Mouse (Mus musculus) hindbrain, embryonic 15.5 days (tissue): Measurements from ENCODE around the gene Cxcl13. TPM values are rescaled to one million over a fixed set of nuclear protein-coding genes. Genes with fewer than 3 reads are reported as not detected.

Experiments
- ATAC-seq: fragments of 200-750 bp; cut with Nextera tagmentation; 2 replicates; pipeline ENCODE4 v1.8.0; 2017; ENCODE audit warnings: low read depth, moderate number of reproducible peaks, moderate TSS enrichment; ENCODE audit not compliant: low FRiP score
- H3K27ac ChIP-seq: fragments of 300-500 bp; sonication (generic); replicated peaks from 2 replicates; pipeline ENCODE4 v1.5.1; 2015; ENCODE audit warnings: mild to moderate bottlenecking, inconsistent platforms
- H3K27me3 ChIP-seq: fragments of 300-500 bp; sonication (generic); 2 replicates; pipeline ENCODE4 v1.6.1; 2015; ENCODE audit warnings: control low read depth, inconsistent platforms
- H3K36me3 ChIP-seq: fragments of 300-500 bp; sonication (generic); 2 replicates; pipeline ENCODE4 v1.6.1; 2015; ENCODE audit warnings: control low read depth, inconsistent platforms
- H3K4me1 ChIP-seq: fragments of 300-500 bp; sonication (generic); replicated peaks from 2 replicates; pipeline ENCODE4 v1.6.1; 2015; ENCODE audit warnings: control low read depth, inconsistent platforms
- H3K4me2 ChIP-seq: fragments of 300-500 bp; sonication (generic); 2 replicates; pipeline ENCODE4 v1.6.1; 2015; ENCODE audit warnings: moderate library complexity, mild to moderate bottlenecking, inconsistent platforms
- H3K4me3 ChIP-seq: fragments of 300-500 bp; sonication (generic); 2 replicates; pipeline ENCODE4 v1.5.1; 2015; ENCODE audit warnings: mild to moderate bottlenecking, inconsistent platforms
- H3K9ac ChIP-seq: fragments of 300-500 bp; sonication (generic); 2 replicates; pipeline ENCODE4 v1.6.1; 2015; ENCODE audit warnings: inconsistent platforms
- H3K9me3 ChIP-seq: fragments of 300-500 bp; sonication (generic); 2 replicates; pipeline ENCODE4 v1.6.1; 2016; ENCODE audit warnings: control low read depth, inconsistent platforms
- WGBS: fragments of 180-500 bp; shearing (Covaris S2); methylation state at CpG from one replicate; pipeline ENCODE4 v1.1.7; 2015; 5-methylcytosine and 5-hydroxymethylcytosine counted together
- polyA plus RNA-seq: library from polyadenylated mRNA; unstranded; fragments of >200 nt; fragmentation: Nextera tagmentation; extraction: Ambion mirVana; gene quantifications from 2 replicates; pipeline ENCODE4 v1.2.1, GENCODE M21; 2015

Gene Cxcl13
- polyA plus RNA-seq = 0.30 and 0.37 TPM in 2 replicates

DNA sequence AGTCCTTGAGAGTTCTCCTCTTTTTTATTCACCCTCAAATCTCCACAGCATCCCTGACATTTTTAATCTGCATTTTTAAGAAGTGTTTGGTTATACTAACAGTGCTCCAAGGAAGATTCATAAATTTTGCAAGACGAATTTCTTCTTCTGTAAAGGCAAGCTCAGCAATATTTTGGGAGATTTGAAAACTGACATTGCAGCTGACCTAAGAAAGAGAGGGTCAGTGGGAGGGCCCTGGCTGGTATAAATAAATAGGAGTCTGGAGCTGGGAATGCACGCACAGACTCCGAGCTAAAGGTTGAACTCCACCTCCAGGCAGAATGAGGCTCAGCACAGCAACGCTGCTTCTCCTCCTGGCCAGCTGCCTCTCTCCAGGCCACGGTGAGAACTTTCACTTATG is at the start of gene Cxcl13:
Gene Cxcl13 (plus strand): TSS at position 301 of the 400 bp plus-strand sequence.
- Histone ChIP-seq H3K4me2 (no peak within 1 kb of the TSS), H3K36me3 (no peaks in the 10 kb centered on the region), H3K9me3 (no peaks in the 10 kb centered on the region), H3K4me1 (no peaks in the 10 kb centered on the region), H3K9ac (no peak within 1 kb of the TSS), H3K4me3 (no peak within 1 kb of the TSS), H3K27ac (no peak within 1 kb of the TSS), H3K27me3 (no peaks in the 10 kb centered on the region)
- ATAC-seq = no peak
- WGBS = 65% methylated on average over 5 of the region's 5 CpGs

DNA sequence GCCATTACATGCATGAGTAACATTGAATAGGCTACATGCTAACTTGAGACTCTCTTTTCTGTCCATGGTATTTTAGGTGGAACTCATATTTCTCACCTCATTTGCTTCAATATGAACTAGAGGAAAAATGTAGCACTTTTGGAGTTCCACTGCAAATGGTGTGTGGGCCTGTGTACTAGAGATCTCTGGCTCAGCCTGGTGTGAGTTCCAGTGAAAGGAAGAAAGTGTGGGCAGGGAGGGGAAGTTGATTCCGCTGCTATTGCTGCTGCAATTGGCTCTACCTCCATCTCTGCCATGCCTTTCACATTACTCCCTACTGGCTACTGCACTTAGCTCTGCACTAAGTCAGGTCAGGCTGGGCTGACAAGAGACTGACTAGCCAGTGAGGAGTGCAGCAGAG is 45.7 kb upstream of the Cxcl13 start:
- Histone ChIP-seq H3K27ac (no peak overlapping the region), H3K4me1 (no peaks in the 10 kb centered on the region), H3K4me3 (no peak overlapping the region), H3K36me3 (no peaks in the 10 kb centered on the region), H3K9me3 (no peaks in the 10 kb centered on the region), H3K4me2 (no peak overlapping the region), H3K27me3 (no peaks in the 10 kb centered on the region), H3K9ac (no peak overlapping the region)
- no peak for ATAC-seq
- WGBS = 86% methylated on average over 1 of the region's 1 CpGs

- Histone ChIP-seq H3K4me3 (no peak overlapping the region), H3K4me1 (no peaks in the 10 kb centered on the region), H3K36me3 (no peaks in the 10 kb centered on the region), H3K4me2 (no peak overlapping the region), H3K9me3 (no peaks in the 10 kb centered on the region), H3K27ac (no peak overlapping the region), H3K9ac (no peak overlapping the region), H3K27me3 (no peaks in the 10 kb centered on the region)
- WGBS = 88% methylated on average over 6 of the region's 6 CpGs
- no peak for ATAC-seq
Measured at GRCm38 (mm10) chr5:95918491-95918890, 38.3 kb upstream of the Cxcl13 start.

- H3K4me3 ChIP-seq = no peak overlapping the region
- no peaks in the 10 kb centered on the region for H3K4me1 ChIP-seq
- H3K27ac ChIP-seq = no peak overlapping the region
- no peak overlapping the region for H3K9ac ChIP-seq
- H3K36me3 ChIP-seq = no peaks in the 10 kb centered on the region
- H3K9me3 ChIP-seq = no peaks in the 10 kb centered on the region
- no peaks in the 10 kb centered on the region for H3K27me3 ChIP-seq
- no peak for ATAC-seq
- no peak overlapping the region for H3K4me2 ChIP-seq
- 73% methylated on average over 6 of the region's 6 CpGs for WGBS
Measured at GRCm38 (mm10) chr5:95924023-95924422, 32.7 kb upstream of the Cxcl13 start.

DNA sequence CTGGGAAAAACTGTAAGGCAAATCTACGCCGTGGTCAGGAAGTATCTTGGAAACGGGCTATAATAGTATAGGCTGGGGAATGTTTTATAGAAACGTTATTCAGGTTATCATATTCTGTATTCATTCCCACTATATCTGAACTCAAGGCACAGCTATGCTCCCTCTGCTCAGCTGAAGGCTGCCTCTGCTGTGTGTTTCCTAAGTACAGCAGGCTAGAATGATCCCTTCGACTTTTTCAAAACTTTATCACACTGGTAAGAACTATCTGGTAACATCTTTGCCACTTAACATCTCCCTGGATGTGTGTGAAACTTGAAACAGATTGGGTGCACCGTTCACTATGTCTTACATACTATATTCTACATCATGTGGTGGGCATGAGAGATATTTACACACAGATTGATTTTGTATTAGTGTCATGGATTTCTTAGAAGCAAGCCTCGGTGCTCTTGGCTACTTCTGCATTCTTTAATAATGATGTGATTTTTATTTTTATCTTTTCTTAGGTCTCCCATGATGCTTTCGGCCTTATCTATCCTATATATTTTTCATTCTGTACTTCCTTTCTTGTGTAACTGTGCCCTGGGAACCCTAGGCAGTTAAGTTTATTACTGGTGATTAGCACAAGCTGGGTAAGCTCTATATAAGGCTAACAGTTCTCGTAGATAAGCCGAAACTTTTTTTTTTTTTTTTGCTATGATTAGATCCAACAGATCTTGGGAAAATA is 31.4 kb upstream of the Cxcl13 start:
- Histone ChIP-seq H3K9me3 (no peaks in the 10 kb centered on the region), H3K36me3 (no peaks in the 10 kb centered on the region), H3K4me1 (no peaks in the 10 kb centered on the region), H3K4me3 (no peak overlapping the region), H3K27ac (no peak overlapping the region), H3K4me2 (no peak overlapping the region), H3K9ac (no peak overlapping the region), H3K27me3 (no peaks in the 10 kb centered on the region)
- no peak for ATAC-seq
- 92% methylated on average over 10 of the region's 10 CpGs for WGBS

DNA sequence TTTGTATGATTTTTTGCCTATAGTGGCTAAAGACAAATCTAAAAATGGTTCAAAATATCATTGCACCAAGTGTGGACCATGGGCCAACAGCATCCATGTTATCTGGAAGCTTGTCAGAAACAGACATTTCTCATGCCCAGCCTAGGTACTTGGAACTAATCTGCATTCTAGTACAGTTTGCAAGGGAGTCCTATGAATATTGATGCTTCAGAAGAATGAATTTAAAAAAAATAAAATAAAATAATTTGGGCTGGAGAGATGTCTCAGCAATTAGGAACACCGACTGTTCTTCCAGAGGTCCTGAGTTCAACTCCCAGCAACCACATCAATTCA is 30.9 kb upstream of the Cxcl13 start:
- 83% methylated on average over 1 of the region's 1 CpGs for WGBS
- H3K4me3 ChIP-seq = no peak overlapping the region
- ATAC-seq = no peak
- no peak overlapping the region for H3K9ac ChIP-seq
- no peaks in the 10 kb centered on the region for H3K27me3 ChIP-seq
- no peaks in the 10 kb centered on the region for H3K9me3 ChIP-seq
- no peaks in the 10 kb centered on the region for H3K36me3 ChIP-seq
- no peak overlapping the region for H3K4me2 ChIP-seq
- H3K4me1 ChIP-seq = no peaks in the 10 kb centered on the region
- no peak overlapping the region for H3K27ac ChIP-seq

GRCm38 (mm10) chr5:95935035-95935434 is 21.7 kb upstream of the Cxcl13 start:
- ATAC-seq = no peak
- Histone ChIP-seq H3K27me3 (no peaks in the 10 kb centered on the region), H3K4me2 (no peak overlapping the region), H3K36me3 (no peaks in the 10 kb centered on the region), H3K4me3 (no peak overlapping the region), H3K4me1 (no peaks in the 10 kb centered on the region), H3K27ac (no peak overlapping the region), H3K9ac (no peak overlapping the region), H3K9me3 (no peaks in the 10 kb centered on the region)
- WGBS = 85% methylated on average over 5 of the region's 5 CpGs

DNA sequence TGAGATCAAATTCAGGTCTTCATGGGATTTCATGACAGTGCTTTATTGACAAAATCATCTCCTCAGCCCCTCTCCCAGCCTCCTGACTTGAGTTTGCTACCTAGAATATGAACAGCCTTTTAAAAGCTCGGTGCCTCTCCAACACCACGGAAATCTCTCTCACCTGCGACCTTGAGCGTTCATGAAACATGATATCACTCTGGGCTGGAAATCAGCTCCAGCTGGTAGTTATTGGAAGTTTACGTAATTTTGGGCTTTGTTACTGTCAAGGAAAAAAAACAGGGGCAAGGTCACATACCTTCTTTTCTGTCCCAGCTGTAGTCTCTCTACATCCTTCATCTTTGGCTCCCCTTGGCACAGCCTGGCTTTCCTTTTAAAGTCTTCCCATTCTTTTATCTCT is 20.7 kb upstream of the Cxcl13 start:
- Histone ChIP-seq H3K27me3 (no peaks in the 10 kb centered on the region), H3K4me1 (no peaks in the 10 kb centered on the region), H3K9me3 (no peaks in the 10 kb centered on the region), H3K4me3 (no peak overlapping the region), H3K4me2 (no peak overlapping the region), H3K36me3 (no peaks in the 10 kb centered on the region), H3K27ac (no peak overlapping the region), H3K9ac (no peak overlapping the region)
- WGBS = 88% methylated on average over 5 of the region's 5 CpGs
- no peak for ATAC-seq

DNA sequence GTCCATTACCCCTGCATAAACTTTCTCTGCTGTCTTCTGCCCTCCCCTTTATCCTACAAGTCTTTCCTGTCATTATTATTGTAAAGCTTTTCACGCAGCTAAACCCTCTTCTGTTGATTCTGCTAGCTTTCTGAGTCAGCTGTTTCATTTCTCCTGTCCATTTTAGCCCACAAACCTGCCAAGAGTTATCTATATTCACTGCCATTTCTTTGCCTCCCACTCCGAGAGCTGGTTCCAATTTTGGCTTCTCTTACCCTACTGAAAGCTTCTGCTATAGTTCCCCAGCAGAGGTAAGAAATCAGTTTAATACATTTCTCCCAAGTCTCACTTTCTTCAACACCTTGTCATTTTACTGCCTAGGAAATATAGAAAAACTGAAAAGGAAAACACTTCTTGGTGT is 19.6 kb upstream of the Cxcl13 start:
- Histone ChIP-seq H3K9me3 (no peaks in the 10 kb centered on the region), H3K27ac (no peak overlapping the region), H3K9ac (no peak overlapping the region), H3K36me3 (no peaks in the 10 kb centered on the region), H3K4me2 (no peak overlapping the region), H3K4me3 (no peak overlapping the region), H3K27me3 (no peaks in the 10 kb centered on the region), H3K4me1 (no peaks in the 10 kb centered on the region)
- ATAC-seq = no peak
- 62% methylated on average over 2 of the region's 2 CpGs for WGBS

- no peaks in the 10 kb centered on the region for H3K27me3 ChIP-seq
- no peak overlapping the region for H3K4me2 ChIP-seq
- no peaks in the 10 kb centered on the region for H3K36me3 ChIP-seq
- no peaks in the 10 kb centered on the region for H3K9me3 ChIP-seq
- ATAC-seq = no peak
- H3K4me1 ChIP-seq = no peaks in the 10 kb centered on the region
- WGBS = 83% methylated on average over 11 of the region's 11 CpGs
- no peak overlapping the region for H3K27ac ChIP-seq
- H3K9ac ChIP-seq = no peak overlapping the region
- no peak overlapping the region for H3K4me3 ChIP-seq
Measured at GRCm38 (mm10) chr5:95938044-95938625, 18.6 kb upstream of the Cxcl13 start.

- no peak for ATAC-seq
- H3K9me3 ChIP-seq = no peaks in the 10 kb centered on the region
- no peak overlapping the region for H3K4me2 ChIP-seq
Measured at GRCm38 (mm10) chr5:95940682-95941221, 16.0 kb upstream of the Cxcl13 start.

GRCm38 (mm10) chr5:95941562-95941961 is 15.2 kb upstream of the Cxcl13 start:
- Histone ChIP-seq H3K4me1 (no peaks in the 10 kb centered on the region), H3K4me3 (no peak overlapping the region), H3K36me3 (no peaks in the 10 kb centered on the region), H3K27me3 (no peaks in the 10 kb centered on the region), H3K27ac (no peak overlapping the region), H3K9ac (no peak overlapping the region), H3K9me3 (no peaks in the 10 kb centered on the region), H3K4me2 (no peak overlapping the region)
- WGBS = 81% methylated on average over 7 of the region's 7 CpGs
- no peak for ATAC-seq

More at GRCm38 (mm10) chr5:95940682-95941221, 16.0 kb upstream of the Cxcl13 start:
- Histone ChIP-seq H3K4me3 (no peak overlapping the region), H3K9ac (no peak overlapping the region), H3K27me3 (no peaks in the 10 kb centered on the region), H3K4me1 (no peaks in the 10 kb centered on the region), H3K27ac (no peak overlapping the region), H3K36me3 (no peaks in the 10 kb centered on the region)
- 60% methylated on average over 4 of the region's 4 CpGs for WGBS
